Mouse (Mus musculus) lung, postnatal 0 days (tissue): ENCODE data around the gene Ppp1r9a.

ENCODE experiments used
- CTCF ChIP-seq: IDR thresholded peaks from 2 replicates; pipeline ENCODE4 v1.5.1; 2016; ENCODE audit warnings: antibody characterized with exemption, mild to moderate bottlenecking
- EP300 ChIP-seq: IDR thresholded peaks from 2 replicates; pipeline ENCODE4 v1.6.1; 2016; ENCODE audit warnings: antibody characterized with exemption, mild to moderate bottlenecking, control low read depth

DNA sequence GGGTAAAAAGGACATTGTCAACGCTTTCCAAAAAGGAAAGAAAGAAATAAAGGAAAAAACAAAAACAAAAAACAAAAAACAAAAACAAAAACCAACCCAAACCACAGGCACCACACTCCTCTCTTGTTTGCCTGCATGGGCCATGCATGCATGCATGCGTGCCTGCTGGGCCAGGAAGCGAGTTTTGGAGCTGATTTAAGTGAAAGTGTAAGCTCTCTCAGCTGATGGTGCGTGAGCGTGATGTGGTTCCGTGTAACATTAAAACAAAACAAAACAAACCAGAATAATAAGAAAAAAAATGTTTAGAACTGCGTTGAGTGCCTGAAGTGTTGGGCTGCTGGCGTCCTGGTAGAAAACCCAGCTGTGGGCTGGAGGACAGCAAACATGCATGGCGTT, 1.3 kb downstream of the Ppp1r9a start:
- TF ChIP-seq CTCF (no peak), EP300 (no peak)
